Mouse (Mus musculus) subcutaneous adipose tissue, adult 2 months (tissue): ENCODE data around the gene Calu. TPM values are rescaled to one million over a fixed set of nuclear protein-coding genes. Genes with fewer than 3 reads are reported as not detected.

ENCODE experiments used
- polyA plus RNA-seq: library from polyadenylated mRNA; depleted of rRNA; stranded (reverse); fragments of >200 nt; gene quantifications from 2 replicates; pipeline ENCODE4 v1.2.3, GENCODE M21; 2012; ENCODE audit warnings: low replicate concordance; rRNA removed

The Calu gene
- polyA plus RNA-seq, result 125 and 141 TPM in 2 replicates

GRCm38 (mm10) chr6:29347665-29348370, at the start of gene Calu:
Calu (plus strand) TSS chr6:29348069.

GRCm38 (mm10) chr6:29318879-29319278, 29.0 kb upstream of the Calu start, which contains the start of gene Fam71f1:
Fam71f1 (plus strand) TSS chr6:29319140.

GRCm38 (mm10) chr6:29388052-29388518, 40.2 kb downstream of the Calu start, which contains the start of gene Opn1sw:
Opn1sw (minus strand) TSS chr6:29388468.

GRCm38 (mm10) chr6:29395910-29396713, 48.2 kb downstream of the Calu start, which contains the start of gene Ccdc136:
Ccdc136 (plus strand) TSS chr6:29396309.

Other genes starting within 250 kb of the Calu start
- 11.8 and 16.9 TPM in 2 replicates for gene Rbm28, start 183.1 kb upstream of the Calu start, polyA plus RNA-seq
- gene Prrt4, start 168.5 kb upstream of the Calu start, polyA plus RNA-seq, result 2.1 and 3.6 TPM in 2 replicates
- 59.3 and 87.4 TPM in 2 replicates for gene Impdh1, start 131.7 kb upstream of the Calu start, polyA plus RNA-seq
- gene Hilpda, start 75.6 kb upstream of the Calu start, polyA plus RNA-seq, result 25.1 and 26.1 TPM in 2 replicates
- gene Fam71f2, start 68.5 kb upstream of the Calu start, polyA plus RNA-seq, result 1.6 and 1.7 TPM in 2 replicates
- not detected in 2 replicates for gene Fam71f1, start 28.9 kb upstream of the Calu start, polyA plus RNA-seq
- gene Opn1sw, start 40.4 kb downstream of the Calu start, polyA plus RNA-seq, result 2.0 TPM in 1 of 2 replicates, not detected in the other
- 1.2 and 19.6 TPM in 2 replicates for gene Ccdc136, start 48.2 kb downstream of the Calu start, polyA plus RNA-seq
- gene Flnc, start 85.2 kb downstream of the Calu start, polyA plus RNA-seq, result 5.5 and 55.5 TPM in 2 replicates
- gene Atp6v1f, start 119.6 kb downstream of the Calu start, polyA plus RNA-seq, result 274 and 278 TPM in 2 replicates
- 0.28 TPM in 1 of 2 replicates, not detected in the other for gene Atp6v1fnb, start 123.4 kb downstream of the Calu start, polyA plus RNA-seq
- gene Kcp, start 159.9 kb downstream of the Calu start, polyA plus RNA-seq, result 24.4 and 39.2 TPM in 2 replicates
- 20.7 and 27.3 TPM in 2 replicates for gene Irf5, start 178.6 kb downstream of the Calu start, polyA plus RNA-seq